Mouse (Mus musculus): ENCODE measurements around the gene Gm10717.
A peak's percentile ranks its signal among the peaks of the same experiment; 100 is the strongest.
"Not testable (repeated sequence)": the region's sequence is repeated elsewhere in the genome, so short reads cannot be mapped to it uniquely, and the experiment has no call there.

Gene Gm10717

DNA sequence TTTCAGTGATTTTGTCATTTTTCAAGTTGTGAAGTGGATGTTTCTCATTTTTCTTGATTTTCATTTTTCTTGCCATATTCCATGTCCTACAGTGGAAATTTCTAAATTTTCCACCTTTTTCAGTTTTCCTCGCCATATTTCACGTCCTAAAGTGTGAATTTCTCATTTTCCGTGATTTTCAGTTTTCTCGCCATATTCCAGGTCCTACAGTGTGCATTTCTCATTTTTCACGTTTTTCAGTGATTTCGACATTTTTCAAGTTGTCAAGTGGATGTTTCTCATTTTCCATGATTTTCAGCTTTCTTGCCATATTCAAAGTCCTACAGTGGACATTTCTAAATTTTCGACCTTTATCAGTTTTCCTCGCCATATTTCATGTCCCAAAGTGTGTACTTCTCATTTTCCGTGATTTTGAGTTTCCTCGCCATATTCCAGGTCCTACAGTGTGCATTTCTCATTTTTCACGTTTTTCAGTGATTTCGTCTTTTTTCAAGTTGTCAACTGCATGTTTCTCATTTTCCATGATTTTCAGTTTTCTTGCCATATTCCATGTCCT lies at the start of gene Gm10717:
Gm10717 (plus strand) TSS at position 506 of the 556 bp plus-strand sequence.
- DNase-seq (ENCODE audit: low spot score), result peak; percentile 67

DNA sequence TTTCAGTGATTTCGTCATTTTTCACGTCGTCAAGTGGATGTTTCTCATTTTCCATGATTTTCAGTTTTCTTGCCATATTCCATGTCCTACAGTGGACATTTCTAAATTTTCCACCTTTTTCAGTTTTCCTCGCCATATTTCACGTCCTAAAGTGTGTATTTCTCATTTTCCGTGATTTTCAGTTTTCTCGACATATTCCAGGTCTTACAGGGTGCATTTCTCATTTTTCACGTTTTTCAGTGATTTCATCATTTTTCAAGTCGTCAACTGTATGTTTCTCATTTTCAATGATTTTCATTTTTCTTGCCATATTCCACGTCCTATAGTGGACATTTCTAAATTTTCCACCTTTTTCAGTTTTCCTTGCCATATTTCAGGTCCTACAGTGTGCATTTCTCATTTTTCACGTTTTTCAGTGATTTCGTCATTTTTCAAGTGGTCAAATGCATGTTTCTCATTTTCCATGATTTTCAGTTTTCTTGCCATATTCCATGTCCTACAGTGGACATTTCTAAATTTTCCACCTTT lies 24.7 kb upstream of the Gm10717 start, which contains the start of gene Gm10722:
Gm10722 (plus strand) TSS at position 478 of the 528 bp plus-strand sequence.
- not testable (repeated sequence) for DNase-seq (ENCODE audit: low spot score)

GRCm38 (mm10) chr9:3001006-3001405 lies 24.2 kb upstream of the Gm10717 start:
- not testable (repeated sequence) for DNase-seq (ENCODE audit: low spot score)

- DNase-seq (ENCODE audit: low spot score), result peak; percentile 100
These were observed 23.1 kb upstream of the Gm10717 start for GRCm38 (mm10) chr9:3001948-3002659.

GRCm38 (mm10) chr9:3002794-3003396 lies 22.3 kb upstream of the Gm10717 start, which contains the start of gene Gm11168:
Gene Gm11168 (plus strand): TSS chr9:3003346.
- DNase-seq (ENCODE audit: low spot score), result not testable (repeated sequence)

DNA sequence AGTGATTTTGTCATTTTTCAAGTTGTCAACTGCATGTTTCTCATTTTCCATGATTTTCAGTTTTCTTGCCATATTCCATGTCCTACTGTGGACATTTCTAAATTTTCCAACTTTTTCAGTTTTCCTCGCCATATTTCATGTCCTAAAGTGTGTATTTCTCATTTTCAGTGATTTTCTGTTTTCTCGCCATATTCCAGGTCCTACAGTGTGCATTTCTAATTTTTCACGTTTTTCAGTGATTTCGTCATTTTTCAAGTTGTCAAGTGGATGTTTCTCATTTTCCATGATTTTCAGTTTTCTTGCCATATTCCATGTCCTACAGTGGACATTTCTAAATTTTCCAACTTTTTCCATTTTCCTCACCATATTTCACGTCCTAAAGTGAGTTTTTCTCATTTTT lies 19.0 kb upstream of the Gm10717 start:
- DNase-seq (ENCODE audit: low spot score), result not testable (repeated sequence)

GRCm38 (mm10) chr9:3006636-3007035 lies 18.6 kb upstream of the Gm10717 start:
- peak; percentile 79 for DNase-seq (ENCODE audit: low spot score)

- not testable (repeated sequence) for DNase-seq (ENCODE audit: low spot score)
These were observed 17.9 kb upstream of the Gm10717 start for GRCm38 (mm10) chr9:3007272-3007671.

GRCm38 (mm10) chr9:3009331-3009730 lies 15.9 kb upstream of the Gm10717 start:
- not testable (repeated sequence) for DNase-seq (ENCODE audit: low spot score)

DNA sequence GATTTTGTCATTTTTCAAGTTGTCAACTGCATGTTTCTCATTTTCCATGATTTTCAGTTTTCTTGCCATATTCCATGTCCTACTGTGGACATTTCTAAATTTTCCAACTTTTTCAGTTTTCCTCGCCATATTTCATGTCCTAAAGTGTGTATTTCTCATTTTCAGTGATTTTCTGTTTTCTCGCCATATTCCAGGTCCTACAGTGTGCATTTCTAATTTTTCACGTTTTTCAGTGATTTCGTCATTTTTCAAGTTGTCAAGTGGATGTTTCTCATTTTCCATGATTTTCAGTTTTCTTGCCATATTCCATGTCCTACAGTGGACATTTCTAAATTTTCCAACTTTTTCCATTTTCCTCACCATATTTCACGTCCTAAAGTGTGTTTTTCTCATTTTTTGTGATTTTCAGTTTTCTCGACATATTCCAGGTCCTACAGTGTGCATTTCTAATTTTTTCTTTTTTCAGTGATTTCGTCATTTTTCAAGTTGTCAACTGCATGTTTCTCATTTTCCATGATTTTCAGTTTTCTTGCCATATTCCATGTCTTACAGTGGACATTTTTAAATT lies 13.1 kb upstream of the Gm10717 start:
- not testable (repeated sequence) for DNase-seq (ENCODE audit: low spot score)

DNA sequence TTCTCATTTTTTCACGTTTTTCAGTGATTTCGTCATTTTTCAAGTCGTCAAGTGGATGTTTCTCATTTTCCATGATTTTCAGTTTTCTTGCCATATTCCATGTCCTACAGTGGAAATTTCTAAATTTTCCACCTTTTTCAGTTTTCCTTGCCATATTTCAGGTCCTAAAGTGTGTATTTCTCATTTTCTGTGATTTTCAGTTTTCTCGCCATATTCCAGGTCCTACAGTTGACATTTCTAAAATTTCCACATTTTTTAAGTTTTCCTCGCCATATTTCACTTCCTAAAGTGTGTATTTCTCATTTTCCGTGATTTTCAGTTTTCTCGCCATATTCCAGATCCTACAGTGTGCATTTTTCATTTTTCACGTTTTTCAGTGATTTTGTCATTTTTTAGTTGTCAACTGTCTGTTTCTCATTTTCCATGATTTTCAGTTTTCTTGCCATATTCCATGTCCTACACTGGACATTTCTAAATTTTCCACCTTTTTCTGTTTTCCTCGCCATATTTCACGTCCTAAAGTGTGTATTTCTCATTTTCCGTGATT lies 12.4 kb upstream of the Gm10717 start, which contains the start of gene Gm10721:
Gm10721 (plus strand) TSS at position 408 of the 547 bp plus-strand sequence.
- DNase-seq (ENCODE audit: low spot score), result not testable (repeated sequence)

GRCm38 (mm10) chr9:3015354-3015753 lies 9.9 kb upstream of the Gm10717 start, which contains the start of gene Gm10720:
Gene Gm10720 (plus strand): TSS chr9:3015654.
- DNase-seq (ENCODE audit: low spot score), result not testable (repeated sequence)

GRCm38 (mm10) chr9:3015896-3016295 lies 9.3 kb upstream of the Gm10717 start:
- peak; percentile 19 for DNase-seq (ENCODE audit: low spot score)

DNA sequence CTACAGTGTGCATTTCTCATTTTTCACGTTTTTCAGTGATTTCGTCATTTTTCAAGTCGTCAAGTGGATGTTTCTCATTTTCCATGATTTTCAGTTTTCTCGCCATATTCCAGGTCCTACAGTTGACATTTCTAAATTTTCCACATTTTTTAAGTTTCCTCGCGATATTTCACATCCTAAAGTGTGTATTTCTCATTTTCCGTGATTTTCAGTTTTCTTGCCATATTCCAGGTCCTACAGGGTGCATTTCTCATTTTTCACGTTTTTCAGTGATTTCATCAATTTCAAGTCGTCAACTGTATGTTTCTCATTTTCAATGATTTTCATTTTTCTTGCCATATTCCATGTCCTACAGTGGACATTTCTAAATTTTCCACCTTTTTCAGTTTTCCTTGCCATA lies 8.1 kb upstream of the Gm10717 start, which contains the start of gene Gm10719:
Gm10719 (plus strand) TSS at position 301 of the 400 bp plus-strand sequence.
- not testable (repeated sequence) for DNase-seq (ENCODE audit: low spot score)

GRCm38 (mm10) chr9:3018944-3019343 lies 6.3 kb upstream of the Gm10717 start:
- peak; percentile 100 for DNase-seq (ENCODE audit: low spot score)

DNA sequence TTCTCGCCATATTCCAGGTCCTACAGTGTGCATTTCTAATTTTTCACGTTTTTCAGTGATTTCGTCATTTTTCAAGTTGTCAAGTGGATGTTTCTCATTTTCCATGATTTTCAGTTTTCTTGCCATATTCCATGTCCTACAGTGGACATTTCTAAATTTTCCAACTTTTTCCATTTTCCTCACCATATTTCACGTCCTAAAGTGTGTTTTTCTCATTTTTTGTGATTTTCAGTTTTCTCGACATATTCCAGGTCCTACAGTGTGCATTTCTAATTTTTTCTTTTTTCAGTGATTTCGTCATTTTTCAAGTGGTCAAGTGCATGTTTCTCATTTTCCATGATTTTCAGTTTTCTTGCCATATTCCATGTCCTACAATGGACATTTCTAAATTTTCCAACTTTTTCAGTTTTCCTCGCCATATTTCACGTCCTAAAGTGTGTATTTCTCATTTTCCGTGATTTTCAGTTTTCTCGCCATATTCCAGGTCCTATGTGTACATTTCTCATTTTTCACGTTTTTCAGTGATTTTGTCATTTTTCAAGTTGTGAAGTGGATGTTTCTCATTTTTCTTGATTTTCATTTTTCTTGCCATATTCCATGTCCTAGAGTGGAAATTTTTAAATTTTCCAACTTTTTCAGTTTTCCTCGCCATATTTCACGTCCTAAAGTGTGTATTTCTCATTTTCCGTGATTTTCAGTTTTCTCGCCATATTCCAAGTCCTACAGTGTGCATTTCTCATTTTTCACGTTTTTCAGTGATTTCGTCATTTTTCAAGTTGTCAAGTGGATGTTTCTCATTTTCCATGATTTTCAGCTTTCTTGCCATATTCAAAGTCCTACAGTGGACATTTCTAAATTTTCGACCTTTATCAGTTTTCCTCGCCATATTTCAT lies 5.1 kb upstream of the Gm10717 start:
- peak; percentile 100 for DNase-seq (ENCODE audit: low spot score)

- peak; percentile 89 for DNase-seq (ENCODE audit: low spot score)
These were observed 2.8 kb upstream of the Gm10717 start for GRCm38 (mm10) chr9:3022316-3023008.

DNA sequence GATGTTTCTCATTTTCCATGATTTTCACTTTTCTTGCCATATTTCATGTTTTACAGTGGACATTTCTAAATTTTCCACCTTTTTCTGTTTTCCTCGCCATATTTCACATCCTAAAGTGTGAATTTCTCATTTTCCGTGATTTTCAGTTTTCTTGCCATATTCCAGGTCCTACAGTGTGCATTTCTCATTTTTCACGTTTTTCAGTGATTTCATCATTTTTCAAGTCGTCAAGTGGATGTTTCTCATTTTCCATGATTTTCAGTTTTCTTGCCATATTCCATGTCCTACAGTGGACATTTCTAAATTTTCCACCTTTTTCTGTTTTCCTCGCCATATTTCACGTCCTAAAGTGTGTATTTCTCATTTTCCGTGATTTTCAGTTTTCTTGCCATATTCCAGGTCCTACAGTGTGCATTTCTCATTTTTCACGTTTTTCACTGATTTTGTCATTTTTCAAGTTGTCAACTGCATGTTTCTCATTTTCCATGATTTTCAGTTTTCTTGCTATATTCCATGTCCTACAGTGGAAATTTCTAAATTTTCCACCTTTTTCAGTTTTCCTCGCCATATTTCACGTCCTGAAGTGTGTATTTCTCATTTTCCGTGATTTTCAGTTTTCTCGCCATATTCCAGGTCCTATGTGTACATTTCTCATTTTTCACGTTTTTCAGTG lies 1.8 kb upstream of the Gm10717 start, which contains the start of gene Gm10718:
Gm10718 (plus strand) TSS at position 236 of the 673 bp plus-strand sequence.
- peak; percentile 19 for DNase-seq (ENCODE audit: low spot score)

DNA sequence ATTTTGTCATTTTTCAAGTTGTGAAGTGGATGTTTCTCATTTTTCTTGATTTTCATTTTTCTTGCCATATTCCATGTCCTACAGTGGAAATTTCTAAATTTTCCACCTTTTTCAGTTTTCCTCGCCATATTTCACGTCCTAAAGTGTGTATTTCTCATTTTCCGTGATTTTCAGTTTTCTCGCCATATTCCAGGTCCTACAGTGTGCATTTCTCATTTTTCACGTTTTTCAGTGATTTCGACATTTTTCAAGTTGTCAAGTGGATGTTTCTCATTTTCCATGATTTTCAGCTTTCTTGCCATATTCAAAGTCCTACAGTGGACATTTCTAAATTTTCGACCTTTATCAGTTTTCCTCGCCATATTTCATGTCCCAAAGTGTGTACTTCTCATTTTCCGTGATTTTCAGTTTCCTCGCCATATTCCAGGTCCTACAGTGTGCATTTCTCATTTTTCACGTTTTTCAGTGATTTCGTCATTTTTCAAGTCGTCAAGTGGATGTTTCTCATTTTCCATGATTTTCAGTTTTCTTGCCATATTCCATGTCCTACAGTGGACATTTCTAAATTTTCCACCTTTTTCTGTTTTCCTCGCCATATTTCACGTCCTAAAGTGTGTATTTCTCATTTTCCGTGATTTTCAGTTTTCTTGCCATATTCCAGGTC lies 1.1 kb upstream of the Gm10717 start:
- peak; percentile 62 for DNase-seq (ENCODE audit: low spot score)

All from urinary bladder, postnatal 10 days (tissue).